Mouse (Mus musculus) gastrocnemius, postnatal 14 days (tissue): Measurements from ENCODE around the gene Fcor. TPM values are rescaled to one million over a fixed set of nuclear protein-coding genes. Genes with fewer than 3 reads are reported as not detected.
A peak's percentile ranks its signal among the peaks of the same experiment; 100 is the strongest.

ENCODE experiments used
- DNase-seq: peaks from one replicate; pipeline ENCODE4 v3.0.0; 2021; ENCODE audit warnings: mixed read lengths
- intact Hi-C: fragments of 180-260 bp; cut with DNase I; formaldehyde crosslinking; loops from one replicate; pipeline ENCODE4 v1.15.1; 2025; ENCODE audit warnings: low total_unique reads
- long read RNA-seq, 2 experiments: library from polyadenylated mRNA; stranded (forward); transcript quantifications; one replicate each; pipeline ENCODE4 v2.0.0; 2021
- total RNA-seq, 2 experiments: library from RNA; stranded (reverse); gene quantifications; 2 replicates each; pipeline ENCODE4 v1.2.3; 2021

Fcor gene
- total RNA-seq = 1 to 10 TPM; 1.2 to 3.0 TPM
- long read RNA-seq, experiment 1, partial matches to known transcripts = 0 of 3 reads
- long read RNA-seq, experiment 1, other reads (novel, unspliced or antisense) = 0 of 3 reads
- long read RNA-seq, experiment 2, partial matches to known transcripts = 0 of 3 reads
- long read RNA-seq, experiment 2, other reads (novel, unspliced or antisense) = 0 of 3 reads

DNA sequence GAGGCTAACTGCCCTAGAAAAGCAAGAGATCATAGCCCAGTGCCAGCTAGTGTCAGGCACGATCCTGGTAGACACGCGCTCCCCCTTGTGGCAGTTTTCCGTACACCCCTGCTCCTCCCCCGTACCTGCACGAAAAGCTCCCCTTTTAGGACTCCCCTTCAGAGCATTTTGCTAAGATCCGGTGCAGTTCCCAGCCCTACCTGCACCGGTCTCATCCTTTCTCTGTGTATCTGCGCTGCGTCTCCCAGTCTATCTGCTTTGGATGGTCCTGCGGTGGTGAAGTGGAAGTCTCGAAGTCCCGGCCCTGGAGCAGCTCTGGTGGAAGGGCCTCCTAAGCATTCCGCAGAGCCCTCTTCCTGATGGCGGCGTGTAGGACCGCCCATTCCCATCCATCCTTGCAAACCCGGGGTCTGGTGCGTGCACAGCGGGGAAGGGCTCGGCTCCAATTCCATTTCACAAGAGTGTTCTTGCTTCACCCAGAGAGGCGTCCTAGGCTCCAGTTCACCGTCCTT is at the start of gene Fcor:
TSS of gene Fcor (minus strand) at position 383 of the 512 bp plus-strand sequence.
- peak; percentile 76 for DNase-seq
- intact Hi-C loops = loop anchor here (2.0 to 10.0 kb wide), 3 partner anchors 47 to 317 kb away; partner anchors contain the start of genes A430078G23Rik, Pcp2, Pet100 and Xab2

GRCm38 (mm10) chr8:3721041-3721440 is 48.9 kb upstream of the Fcor start:
- intact Hi-C loops = loop anchor here (5.0 kb wide), 1 partner anchor 236 kb away; no protein-coding TSS in a partner anchor
- DNase-seq = no peak

GRCm38 (mm10) chr8:3720551-3720950 is 48.4 kb upstream of the Fcor start, which contains the start of gene Clec4g:
Clec4g (minus strand) TSS chr8:3720651.
- DNase-seq = no peak
- intact Hi-C loops = loop anchor here (5.0 kb wide), 1 partner anchor 237 kb away; no protein-coding TSS in a partner anchor

DNA sequence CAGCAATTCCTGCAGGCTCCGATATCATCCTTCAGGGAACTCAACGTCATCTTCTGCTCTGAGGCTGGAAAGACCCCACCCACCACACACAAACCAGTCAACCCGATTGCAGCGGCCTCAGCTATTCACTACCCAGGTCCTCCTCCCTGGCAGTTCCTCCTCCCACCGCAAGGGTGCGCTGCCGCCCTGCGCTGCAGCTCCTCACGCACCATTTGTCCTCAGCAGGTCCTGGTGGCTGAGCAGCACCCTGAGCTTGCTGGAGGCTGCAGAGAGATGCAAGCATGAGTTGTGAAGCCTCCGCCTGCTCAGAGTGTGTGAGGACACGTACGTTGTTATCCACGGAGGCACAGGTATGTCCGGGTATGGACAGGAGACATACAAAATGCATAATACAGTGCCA is 46.4 kb upstream of the Fcor start:
- intact Hi-C loops = no loop called here
- DNase-seq = peak; percentile 58

DNA sequence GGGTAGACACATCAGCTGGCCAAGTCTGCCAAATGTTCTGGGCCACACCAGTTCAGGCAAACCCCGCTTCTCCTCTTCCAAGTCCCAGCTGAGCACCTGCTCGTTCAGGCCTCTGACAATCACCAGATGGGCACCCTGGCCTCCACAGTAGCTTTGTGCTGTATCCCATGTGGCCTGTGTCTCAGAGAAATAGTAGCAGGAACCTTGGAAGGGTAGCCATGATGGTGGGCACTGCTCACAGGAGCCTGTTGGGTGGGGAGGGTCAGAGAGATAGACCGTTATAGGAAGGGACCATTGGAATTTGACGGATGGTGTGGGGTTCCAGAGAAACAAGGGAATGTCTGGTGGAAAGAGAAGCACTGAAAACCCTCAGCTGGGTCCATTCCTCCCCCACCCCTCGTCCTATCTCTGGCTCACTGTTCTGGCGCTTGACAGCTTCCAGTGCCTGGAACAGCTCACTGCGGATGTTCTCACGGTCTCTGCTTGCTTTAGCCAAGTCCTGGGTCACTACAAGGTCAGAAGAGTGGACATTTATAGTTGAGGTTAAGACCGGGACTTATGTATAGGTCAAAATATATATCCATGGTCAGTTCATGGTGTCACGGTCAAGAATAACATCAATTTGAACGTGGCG is 45.3 kb upstream of the Fcor start:
- intact Hi-C loops = no loop called here
- no peak for DNase-seq

DNA sequence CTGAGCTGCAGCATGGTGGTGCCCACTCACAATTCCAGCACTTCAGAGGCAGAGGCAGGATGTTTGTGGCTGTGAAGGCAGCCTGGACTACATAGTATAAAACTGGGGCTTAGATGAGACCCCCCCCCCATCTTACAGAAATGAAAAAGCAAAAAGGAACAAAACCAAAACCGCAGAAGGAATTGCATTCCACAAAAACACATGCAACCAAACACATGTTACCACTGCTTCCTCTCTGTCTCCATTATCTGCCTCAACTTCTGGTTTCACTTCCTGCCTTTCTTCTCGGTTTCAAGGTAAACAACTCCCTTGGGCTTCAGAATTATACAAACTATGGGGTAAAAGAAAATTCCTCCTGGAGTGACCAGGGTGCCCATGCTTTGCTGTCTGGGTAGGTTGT is 39.5 kb upstream of the Fcor start:
- no peak for DNase-seq
- intact Hi-C loops = no loop called here

- intact Hi-C loops = no loop called here
- DNase-seq = no peak
These were observed 38.1 kb upstream of the Fcor start for GRCm38 (mm10) chr8:3710312-3710711.

DNA sequence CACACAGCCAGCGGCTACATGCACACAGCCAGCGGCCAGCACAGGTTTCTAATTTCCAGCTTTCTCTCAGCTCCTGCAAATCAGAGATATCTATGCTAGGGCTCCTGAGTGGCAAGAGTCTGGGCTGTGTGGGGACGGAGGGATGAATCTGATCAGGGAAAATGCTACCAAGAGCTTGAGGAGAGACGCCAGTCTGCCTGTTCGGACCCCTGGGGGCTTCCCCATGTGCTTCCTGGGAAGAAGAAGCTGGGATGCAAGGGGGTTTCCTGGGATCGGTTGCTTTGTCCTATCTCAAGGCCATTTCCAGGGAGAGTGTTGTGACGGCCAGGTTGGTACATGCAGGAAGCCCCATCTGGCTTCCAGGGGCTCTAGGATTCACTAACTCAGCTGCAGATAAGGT is 35.4 kb upstream of the Fcor start:
- intact Hi-C loops = no loop called here
- no peak for DNase-seq

DNA sequence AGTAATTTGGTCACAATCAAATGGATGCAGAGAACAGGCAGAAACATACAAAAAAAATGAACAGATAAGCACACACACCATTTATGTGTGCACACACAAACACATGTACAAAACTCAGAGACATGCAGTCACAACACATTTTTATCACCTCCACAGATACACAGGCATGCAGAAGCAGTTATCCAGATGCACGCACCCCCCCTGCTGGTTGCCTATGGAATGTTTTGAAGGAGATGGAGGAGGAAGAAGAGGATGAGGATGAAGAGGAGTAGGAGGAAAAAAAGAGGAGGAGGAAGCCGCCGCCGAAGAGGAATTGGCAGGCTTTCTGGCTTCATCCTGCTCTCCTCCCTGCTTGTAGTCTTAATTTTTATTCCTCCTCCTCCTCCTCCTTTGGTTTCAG is 33.5 kb upstream of the Fcor start:
- intact Hi-C loops = no loop called here
- no peak for DNase-seq

DNA sequence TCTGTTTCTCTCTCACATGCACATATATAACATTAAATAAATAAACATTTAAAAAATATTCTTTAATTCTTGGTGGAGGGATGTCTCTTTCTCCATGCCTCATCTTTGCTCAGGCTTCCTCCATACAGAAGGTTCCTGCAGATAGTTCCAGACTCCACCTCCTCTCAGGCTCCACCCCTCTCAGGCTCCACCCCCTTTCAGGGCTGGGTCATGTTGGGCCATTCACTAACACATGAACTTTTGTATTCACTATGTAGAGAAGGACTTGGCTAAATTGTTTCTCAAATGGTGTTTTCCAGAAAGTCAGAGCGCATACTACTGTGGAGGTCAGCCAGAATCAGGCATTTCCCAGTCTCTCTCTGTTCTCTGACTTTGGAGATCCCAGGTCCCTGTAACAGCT is 29.3 kb upstream of the Fcor start:
- DNase-seq = no peak
- intact Hi-C loops = no loop called here

DNA sequence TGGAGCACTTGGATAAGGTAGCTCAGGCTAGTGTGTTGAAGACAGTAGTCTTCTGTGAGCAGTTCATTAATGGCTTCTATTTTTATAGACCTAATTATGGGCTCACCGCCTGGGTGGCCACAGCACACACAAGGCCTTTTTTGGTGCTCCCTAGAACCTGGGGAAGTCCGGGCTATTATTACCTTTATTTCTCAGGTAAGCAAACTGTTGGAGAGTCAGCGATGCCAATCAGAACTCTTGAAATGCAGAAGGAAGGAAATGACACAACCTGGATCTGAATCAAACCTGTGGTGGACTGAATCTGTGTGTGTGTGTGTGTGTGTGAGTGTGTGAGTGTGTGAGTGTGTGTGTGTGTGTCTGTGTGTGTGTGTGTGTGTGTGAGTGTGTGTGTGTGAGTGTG is 22.0 kb upstream of the Fcor start, which contains the start of gene Fcer2a:
TSS of gene Fcer2a (minus strand) at position 55 of the 400 bp plus-strand sequence.
- no peak for DNase-seq
- intact Hi-C loops = no loop called here

GRCm38 (mm10) chr8:3690774-3691173 is 18.6 kb upstream of the Fcor start:
- no peak for DNase-seq
- intact Hi-C loops = no loop called here

- intact Hi-C loops = no loop called here
- no peak for DNase-seq
These were observed 15.4 kb upstream of the Fcor start for GRCm38 (mm10) chr8:3687537-3687936.

- DNase-seq = no peak
- intact Hi-C loops = no loop called here
These were observed 13.3 kb upstream of the Fcor start for GRCm38 (mm10) chr8:3685422-3685821.

- intact Hi-C loops = no loop called here
- no peak for DNase-seq
These were observed 12.4 kb upstream of the Fcor start for GRCm38 (mm10) chr8:3684530-3684929.

GRCm38 (mm10) chr8:3683408-3684176 is 11.4 kb upstream of the Fcor start:
- intact Hi-C loops = no loop called here
- DNase-seq = peak; percentile 61

GRCm38 (mm10) chr8:3682435-3682834 is 10.3 kb upstream of the Fcor start:
- intact Hi-C loops = no loop called here
- DNase-seq = no peak

DNA sequence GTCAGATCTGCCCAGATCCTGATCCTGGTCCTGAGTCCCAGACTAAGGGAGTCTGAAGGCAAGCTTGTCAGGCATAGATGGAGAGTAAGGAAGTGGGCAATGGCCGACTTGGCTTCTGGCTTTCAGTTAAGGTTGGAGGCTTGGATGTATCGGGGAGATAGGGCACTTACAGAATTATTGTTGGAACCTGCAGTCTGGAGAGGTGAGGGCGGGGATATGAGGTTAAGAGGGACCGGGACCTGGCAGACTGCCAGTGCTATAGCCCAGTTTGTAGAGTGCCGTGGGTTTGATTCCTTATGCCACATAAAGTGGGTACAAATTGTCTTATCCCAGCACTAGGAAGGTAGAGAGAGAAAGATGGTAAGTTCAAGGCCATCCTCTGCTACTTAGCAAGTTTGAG is 7.5 kb upstream of the Fcor start:
- intact Hi-C loops = loop anchor here (10.0 kb wide), 2 partner anchors 55 to 325 kb away; partner anchors contain the start of genes A430078G23Rik, Pcp2, Pet100 and Xab2
- no peak for DNase-seq

DNA sequence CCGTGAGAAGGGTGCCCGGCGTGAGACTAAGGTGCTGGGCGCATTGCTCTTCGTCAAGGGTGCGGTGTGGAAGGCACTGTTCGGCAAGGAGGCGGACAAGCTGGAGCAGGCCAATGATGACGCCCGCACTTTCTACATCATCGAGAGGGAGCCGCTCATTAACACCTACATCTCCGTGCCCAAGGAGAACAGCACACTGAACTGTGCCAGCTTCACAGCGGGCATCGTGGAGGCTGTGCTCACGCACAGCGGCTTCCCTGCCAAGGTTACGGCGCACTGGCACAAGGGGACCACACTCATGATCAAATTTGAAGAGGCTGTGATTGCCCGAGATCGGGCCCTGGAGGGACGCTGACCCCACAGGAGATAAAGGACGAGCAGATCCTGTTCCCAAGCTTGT is 7.1 kb upstream of the Fcor start:
- intact Hi-C loops = loop anchor here (10.0 kb wide), 2 partner anchors 54 to 324 kb away; partner anchors contain the start of genes A430078G23Rik, Pcp2, Pet100 and Xab2
- DNase-seq = no peak

- DNase-seq = no peak
- intact Hi-C loops = loop anchor here (10.0 kb wide), 2 partner anchors 54 to 324 kb away; partner anchors contain the start of genes A430078G23Rik, Pcp2, Pet100 and Xab2
These were observed 6.7 kb upstream of the Fcor start for GRCm38 (mm10) chr8:3678831-3679230.
